Mouse (Mus musculus) forebrain, embryonic 10.5 days (tissue): Measurements from ENCODE around the gene Myo3b. TPM values are rescaled to one million over a fixed set of nuclear protein-coding genes. Genes with fewer than 3 reads are reported as not detected.

Experiments used
- DNase-seq: peaks from one replicate; pipeline ENCODE4 v3.0.0-alpha.2; 2017; ENCODE audit warnings: low spot score; ENCODE audit errors: extremely low spot score
- H3K27ac ChIP-seq: fragments of 300-500 bp; sonication (generic); 2 replicates; pipeline ENCODE4 v1.5.1; 2016; ENCODE audit warnings: mild to moderate bottlenecking
- H3K27me3 ChIP-seq: fragments of 300-500 bp; sonication (generic); 2 replicates; pipeline ENCODE4 v1.6.1; 2016; ENCODE audit warnings: mild to moderate bottlenecking; ENCODE audit not compliant: poor library complexity, severe bottlenecking
- H3K36me3 ChIP-seq: fragments of 300-500 bp; sonication (generic); replicated peaks from 2 replicates; pipeline ENCODE4 v1.6.1; 2016; ENCODE audit warnings: mild to moderate bottlenecking, moderate library complexity
- H3K4me1 ChIP-seq: fragments of 300-500 bp; sonication (generic); 2 replicates; pipeline ENCODE4 v1.6.1; 2016
- H3K4me3 ChIP-seq: fragments of 300-500 bp; sonication (generic); 2 replicates; pipeline ENCODE4 v1.5.1; 2016; ENCODE audit warnings: mild to moderate bottlenecking, moderate library complexity
- H3K9me3 ChIP-seq: fragments of 300-500 bp; sonication (generic); 2 replicates; pipeline ENCODE4 v1.6.1; 2016; ENCODE audit warnings: mild to moderate bottlenecking, moderate library complexity
- WGBS: fragments of 180-500 bp; shearing (Covaris S2); methylation state at CpG from one replicate; pipeline ENCODE4 v1.1.7; 2016; 5-methylcytosine and 5-hydroxymethylcytosine counted together
- polyA plus RNA-seq: library from polyadenylated mRNA; unstranded; fragments of >200 nt; fragmentation: Nextera tagmentation; extraction: Ambion mirVana; gene quantifications from 2 replicates; pipeline ENCODE4 v1.2.1, GENCODE M21; 2016

The Myo3b gene
- polyA plus RNA-seq, 1 experiment from 2014 or later, result not detected

GRCm38 (mm10) chr2:70248616-70249015 is 209.7 kb downstream of the Myo3b start:
- WGBS, result 90% methylated on average over 7 of the region's 7 CpGs
- DNase-seq, result no peak

GRCm38 (mm10) chr2:70249872-70250271 is 210.9 kb downstream of the Myo3b start:
- Histone ChIP-seq H3K4me3 (no peak overlapping the region), H3K27ac (no peak overlapping the region), H3K36me3 (no peaks in the 10 kb centered on the region), H3K4me1 (no peaks in the 10 kb centered on the region), H3K27me3 (peaks cover 5% of the 10 kb centered on the region; the same call in 1 of the 2 replicates), H3K9me3 (no peaks in the 10 kb centered on the region)
- DNase-seq, result no peak
- 82% methylated on average over 4 of the region's 4 CpGs for WGBS

More at GRCm38 (mm10) chr2:70248616-70249015, 209.7 kb downstream of the Myo3b start:
- H3K9me3 ChIP-seq, result no peaks in the 10 kb centered on the region
- no peak overlapping the region for H3K27ac ChIP-seq
- peaks cover 5% of the 10 kb centered on the region; the same call in 1 of the 2 replicates for H3K27me3 ChIP-seq
- no peaks in the 10 kb centered on the region for H3K4me1 ChIP-seq
- H3K4me3 ChIP-seq, result no peak overlapping the region
- no peaks in the 10 kb centered on the region for H3K36me3 ChIP-seq

GRCm38 (mm10) chr2:70251256-70251655 is 212.3 kb downstream of the Myo3b start:
- H3K36me3 ChIP-seq, result no peaks in the 10 kb centered on the region

GRCm38 (mm10) chr2:70259357-70260000 is 220.6 kb downstream of the Myo3b start:
- H3K27me3 ChIP-seq, result no peaks in the 10 kb centered on the region
- H3K27ac ChIP-seq, result 0 out of 2 replicates have a peak overlapping the region, but pooled peaks have one; percentile 60
- DNase-seq, result no peak
- 38% methylated on average over 8 of the region's 8 CpGs for WGBS
- H3K4me3 ChIP-seq, result no peak overlapping the region
- H3K9me3 ChIP-seq, result no peaks in the 10 kb centered on the region
- H3K4me1 ChIP-seq, result peaks cover 37% of the 10 kb centered on the region
- H3K36me3 ChIP-seq, result no peaks in the 10 kb centered on the region

More at GRCm38 (mm10) chr2:70251256-70251655, 212.3 kb downstream of the Myo3b start:
- no peak for DNase-seq
- peaks cover 5% of the 10 kb centered on the region; the same call in 1 of the 2 replicates for H3K27me3 ChIP-seq
- no peaks in the 10 kb centered on the region for H3K9me3 ChIP-seq
- H3K27ac ChIP-seq, result no peak overlapping the region
- H3K4me1 ChIP-seq, result no peaks in the 10 kb centered on the region
- WGBS, result 93% methylated on average over 10 of the region's 10 CpGs
- H3K4me3 ChIP-seq, result no peak overlapping the region

GRCm38 (mm10) chr2:70260646-70261195 is 221.8 kb downstream of the Myo3b start:
- Histone ChIP-seq H3K9me3 (no peaks in the 10 kb centered on the region), H3K36me3 (no peaks in the 10 kb centered on the region), H3K27ac (peak overlapping the region; percentile 60; the same call in 1 of the 2 replicates), H3K4me1 (peaks cover 37% of the 10 kb centered on the region), H3K27me3 (no peaks in the 10 kb centered on the region), H3K4me3 (no peak overlapping the region)
- WGBS, result 59% methylated on average over 2 of the region's 2 CpGs
- peak; percentile 21 for DNase-seq

GRCm38 (mm10) chr2:70261703-70262564 is 223.0 kb downstream of the Myo3b start:
- H3K27me3 ChIP-seq, result no peaks in the 10 kb centered on the region
- WGBS, result 80% methylated on average over 8 of the region's 8 CpGs
- H3K36me3 ChIP-seq, result no peaks in the 10 kb centered on the region
- DNase-seq, result no peak
- H3K9me3 ChIP-seq, result no peaks in the 10 kb centered on the region
- peak overlapping the region; percentile 60 for H3K27ac ChIP-seq
- H3K4me1 ChIP-seq, result peaks cover 37% of the 10 kb centered on the region
- H3K4me3 ChIP-seq, result no peak overlapping the region

- Histone ChIP-seq H3K36me3 (no peaks in the 10 kb centered on the region), H3K27me3 (no peaks in the 10 kb centered on the region), H3K27ac (peak overlapping the region; percentile 60; the same call in 1 of the 2 replicates), H3K4me3 (no peak overlapping the region), H3K4me1 (peaks cover 37% of the 10 kb centered on the region), H3K9me3 (no peaks in the 10 kb centered on the region)
- 55% methylated on average over 9 of the region's 9 CpGs for WGBS
- DNase-seq, result no peak
These were observed 223.7 kb downstream of the Myo3b start for GRCm38 (mm10) chr2:70262565-70263082.

GRCm38 (mm10) chr2:70278425-70279277 is 239.7 kb downstream of the Myo3b start:
- peaks cover 7% of the 10 kb centered on the region; the same call in 1 of the 2 replicates for H3K27me3 ChIP-seq
- H3K4me3 ChIP-seq, result no peak overlapping the region
- DNase-seq, result no peak
- H3K4me1 ChIP-seq, result peaks cover 11% of the 10 kb centered on the region
- 39% methylated on average over 13 of the region's 13 CpGs for WGBS
- H3K9me3 ChIP-seq, result no peaks in the 10 kb centered on the region
- no peaks in the 10 kb centered on the region for H3K36me3 ChIP-seq
- H3K27ac ChIP-seq, result no peak overlapping the region

- Histone ChIP-seq H3K27ac (no peak overlapping the region), H3K4me3 (no peak overlapping the region), H3K4me1 (peaks cover 9% of the 10 kb centered on the region; the same call in 1 of the 2 replicates), H3K27me3 (no peaks in the 10 kb centered on the region), H3K36me3 (no peaks in the 10 kb centered on the region), H3K9me3 (no peaks in the 10 kb centered on the region)
- DNase-seq, result no peak
- WGBS, result 79% methylated on average over 1 of the region's 1 CpGs
These were observed 245.2 kb downstream of the Myo3b start for GRCm38 (mm10) chr2:70284109-70284508.

GRCm38 (mm10) chr2:70291063-70291462 is 252.1 kb downstream of the Myo3b start:
- 82% methylated on average over 5 of the region's 5 CpGs for WGBS

GRCm38 (mm10) chr2:70292776-70293175 is 253.8 kb downstream of the Myo3b start:
- no peaks in the 10 kb centered on the region for H3K9me3 ChIP-seq
- H3K27me3 ChIP-seq, result no peaks in the 10 kb centered on the region
- WGBS, result 70% methylated on average over 3 of the region's 3 CpGs
- H3K4me1 ChIP-seq, result peaks cover 6% of the 10 kb centered on the region
- no peak for DNase-seq
- no peak overlapping the region for H3K4me3 ChIP-seq
- H3K27ac ChIP-seq, result no peak overlapping the region
- H3K36me3 ChIP-seq, result no peaks in the 10 kb centered on the region

More at GRCm38 (mm10) chr2:70291063-70291462, 252.1 kb downstream of the Myo3b start:
- Histone ChIP-seq H3K9me3 (no peaks in the 10 kb centered on the region), H3K4me1 (peaks cover 6% of the 10 kb centered on the region), H3K27ac (no peak overlapping the region), H3K4me3 (no peak overlapping the region), H3K36me3 (no peaks in the 10 kb centered on the region), H3K27me3 (no peaks in the 10 kb centered on the region)
- DNase-seq, result no peak

GRCm38 (mm10) chr2:70302905-70303304 is 264.0 kb downstream of the Myo3b start:
- Histone ChIP-seq H3K4me3 (no peak overlapping the region), H3K27me3 (no peaks in the 10 kb centered on the region), H3K36me3 (no peaks in the 10 kb centered on the region), H3K9me3 (no peaks in the 10 kb centered on the region), H3K4me1 (no peaks in the 10 kb centered on the region), H3K27ac (no peak overlapping the region)
- DNase-seq, result no peak
